Mouse (Mus musculus): ENCODE results near the gene Glra1. TPM values are rescaled to one million over a fixed set of nuclear protein-coding genes. Genes with fewer than 3 reads are reported as not detected.

Glra1 gene
- polyA plus RNA-seq, 1 experiment from 2014 or later = not detected

- ATAC-seq = no peak
- H3K27me3 ChIP-seq (replicated peaks; ENCODE audit: control insufficient read depth, insufficient read depth, low read length) = no peaks in the 10 kb centered on the region
- no peak overlapping the region for H3K4me3 ChIP-seq (ENCODE audit: low read length)
- peaks cover 7% of the 10 kb centered on the region; the same call in 1 of the 2 replicates for H3K4me1 ChIP-seq (ENCODE audit: control insufficient read depth, insufficient read depth, low read length)
- 0 out of 2 replicates have a peak overlapping the region, but pooled peaks have one; percentile 8 for H3K4me2 ChIP-seq (ENCODE audit: low read depth, low read length)
- 63% methylated on average over 3 of the region's 3 CpGs for WGBS
- H3K36me3 ChIP-seq (ENCODE audit: control insufficient read depth, insufficient read depth, low read length) = no peaks in the 10 kb centered on the region
- no peaks in the 10 kb centered on the region for H3K9me3 ChIP-seq (ENCODE audit: control insufficient read depth, low read length)
- H3K27ac ChIP-seq (ENCODE audit: low read length) = peak overlapping the region; percentile 81
- H3K9ac ChIP-seq (ENCODE audit: low read depth, low read length) = no peak overlapping the region
These were observed 142.8 kb downstream of the Glra1 start for GRCm38 (mm10) chr11:55465177-55465576.

- Histone ChIP-seq H3K4me1 (ENCODE audit: control insufficient read depth, insufficient read depth, low read length) (peaks cover 11% of the 10 kb centered on the region), H3K9ac (ENCODE audit: low read depth, low read length) (no peak overlapping the region), H3K9me3 (ENCODE audit: control insufficient read depth, low read length) (no peaks in the 10 kb centered on the region), H3K4me3 (ENCODE audit: low read length) (no peak overlapping the region), H3K27ac (ENCODE audit: low read length) (peak overlapping the region; percentile 81), H3K27me3 (replicated peaks; ENCODE audit: control insufficient read depth, insufficient read depth, low read length) (no peaks in the 10 kb centered on the region), H3K36me3 (ENCODE audit: control insufficient read depth, insufficient read depth, low read length) (no peaks in the 10 kb centered on the region), H3K4me2 (ENCODE audit: low read depth, low read length) (peak overlapping the region; percentile 8; the same call in 1 of the 2 replicates)
- WGBS = 69% methylated on average over 10 of the region's 10 CpGs
- no peak for ATAC-seq
These were observed 143.3 kb downstream of the Glra1 start for GRCm38 (mm10) chr11:55464707-55465106.

Small RNAs within 50 kb of the gene (microRNA-seq; reads per million reads assigned to microRNA genes)
- not detected for gene Mir7652

Other genes with a start within 250 kb of the Glra1 start
- 1,500 and 1,563 TPM in 2 replicates for gene Sparc, start 185.0 kb downstream of the Glra1 start, polyA plus RNA-seq (2015; fragmentation: Nextera tagmentation; extraction: Ambion mirVana)
- 408 and 413 TPM in 2 replicates for gene Atox1, start 147.0 kb downstream of the Glra1 start, polyA plus RNA-seq (2015; fragmentation: Nextera tagmentation; extraction: Ambion mirVana)
- gene G3bp1, start 138.5 kb downstream of the Glra1 start, polyA plus RNA-seq (2015; fragmentation: Nextera tagmentation; extraction: Ambion mirVana) = 137 and 153 TPM in 2 replicates

Data from intestine, embryonic 16.5 days (tissue).